Mouse (Mus musculus): ENCODE results near the gene Nebl. TPM values are rescaled to one million over a fixed set of nuclear protein-coding genes. Genes with fewer than 3 reads are reported as not detected.

The Nebl gene
- polyA plus RNA-seq, 2 experiments, result 14.3 to 23.9 TPM

GRCm38 (mm10) chr2:17365671-17366070 lies 365.6 kb downstream of the Nebl start:
- DNase-seq (ENCODE audit: low spot score) (no peak), ATAC-seq (ENCODE audit: low FRiP score, low read depth) (no peak)
- H3K9me3 ChIP-seq (ENCODE audit: control insufficient read depth, low read length), result no peaks in the 10 kb centered on the region
- H3K4me1 ChIP-seq (ENCODE audit: control insufficient read depth, insufficient read depth, low read length), result no peaks in the 10 kb centered on the region
- H3K36me3 ChIP-seq (ENCODE audit: control insufficient read depth, insufficient read depth, low read length), result no peaks in the 10 kb centered on the region
- no peaks in the 10 kb centered on the region for H3K27me3 ChIP-seq (ENCODE audit: control insufficient read depth, insufficient read depth, low read length)
- no peak overlapping the region for H3K4me3 ChIP-seq (replicated peaks; ENCODE audit: low read length)
- TF ChIP-seq POLR2A (IDR thresholded peaks at IDR 0.05; ENCODE audit: borderline replicate concordance, extremely low read depth, insufficient read depth, insufficient read length), result no peak
- WGBS, result 85% methylated on average over 5 of the region's 5 CpGs
- no peak overlapping the region for H3K4me2 ChIP-seq (replicated peaks; ENCODE audit: low read depth, low read length, severe bottlenecking)
- no peak overlapping the region for H3K27ac ChIP-seq (replicated peaks; ENCODE audit: low read depth, low read length)
- no peak overlapping the region for H3K9ac ChIP-seq (ENCODE audit: low read depth, low read length, severe bottlenecking)

DNA sequence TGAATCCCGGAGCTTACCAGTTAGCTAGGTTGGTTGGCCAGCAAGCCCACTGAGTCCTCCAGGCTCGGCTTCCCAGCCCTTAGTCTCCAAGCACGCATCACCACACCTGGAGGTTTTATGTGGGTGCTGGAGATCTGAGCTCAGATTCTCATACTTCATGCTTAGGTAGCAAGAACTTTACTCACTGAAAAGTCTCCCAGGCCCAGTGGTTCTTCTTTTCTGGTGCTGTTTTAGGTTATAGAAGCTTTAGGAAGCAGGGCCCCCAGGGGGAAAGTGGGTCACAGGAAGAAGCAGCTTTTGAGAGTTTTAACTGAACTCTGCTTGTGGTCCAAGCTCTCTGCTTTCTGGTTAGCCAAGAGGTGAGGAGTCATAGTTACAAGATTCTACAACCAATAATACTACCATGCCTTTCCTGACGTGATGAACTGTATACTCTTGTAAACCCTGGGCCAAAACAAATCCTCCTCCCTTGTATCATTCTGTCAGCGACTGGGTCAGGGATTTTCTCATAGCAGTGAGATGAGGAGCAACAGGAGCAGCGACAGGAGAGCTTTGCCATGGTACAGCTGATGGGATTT lies 366.2 kb downstream of the Nebl start:
- H3K4me1 ChIP-seq (ENCODE audit: control insufficient read depth, insufficient read depth, low read length), result no peaks in the 10 kb centered on the region
- H3K9me3 ChIP-seq (ENCODE audit: control insufficient read depth, low read length), result no peaks in the 10 kb centered on the region
- no peaks in the 10 kb centered on the region for H3K36me3 ChIP-seq (ENCODE audit: control insufficient read depth, insufficient read depth, low read length)
- no peak overlapping the region for H3K4me2 ChIP-seq (replicated peaks; ENCODE audit: low read depth, low read length, severe bottlenecking)
- TF ChIP-seq POLR2A (IDR thresholded peaks at IDR 0.05; ENCODE audit: borderline replicate concordance, extremely low read depth, insufficient read depth, insufficient read length), result no peak
- H3K27ac ChIP-seq (replicated peaks; ENCODE audit: low read depth, low read length), result no peak overlapping the region
- WGBS, result 69% methylated on average over 6 of the region's 6 CpGs
- ATAC-seq (ENCODE audit: low FRiP score, low read depth) (no peak), DNase-seq (ENCODE audit: low spot score) (no peak)
- no peaks in the 10 kb centered on the region for H3K27me3 ChIP-seq (ENCODE audit: control insufficient read depth, insufficient read depth, low read length)
- H3K4me3 ChIP-seq (replicated peaks; ENCODE audit: low read length), result no peak overlapping the region
- H3K9ac ChIP-seq (ENCODE audit: low read depth, low read length, severe bottlenecking), result no peak overlapping the region

DNA sequence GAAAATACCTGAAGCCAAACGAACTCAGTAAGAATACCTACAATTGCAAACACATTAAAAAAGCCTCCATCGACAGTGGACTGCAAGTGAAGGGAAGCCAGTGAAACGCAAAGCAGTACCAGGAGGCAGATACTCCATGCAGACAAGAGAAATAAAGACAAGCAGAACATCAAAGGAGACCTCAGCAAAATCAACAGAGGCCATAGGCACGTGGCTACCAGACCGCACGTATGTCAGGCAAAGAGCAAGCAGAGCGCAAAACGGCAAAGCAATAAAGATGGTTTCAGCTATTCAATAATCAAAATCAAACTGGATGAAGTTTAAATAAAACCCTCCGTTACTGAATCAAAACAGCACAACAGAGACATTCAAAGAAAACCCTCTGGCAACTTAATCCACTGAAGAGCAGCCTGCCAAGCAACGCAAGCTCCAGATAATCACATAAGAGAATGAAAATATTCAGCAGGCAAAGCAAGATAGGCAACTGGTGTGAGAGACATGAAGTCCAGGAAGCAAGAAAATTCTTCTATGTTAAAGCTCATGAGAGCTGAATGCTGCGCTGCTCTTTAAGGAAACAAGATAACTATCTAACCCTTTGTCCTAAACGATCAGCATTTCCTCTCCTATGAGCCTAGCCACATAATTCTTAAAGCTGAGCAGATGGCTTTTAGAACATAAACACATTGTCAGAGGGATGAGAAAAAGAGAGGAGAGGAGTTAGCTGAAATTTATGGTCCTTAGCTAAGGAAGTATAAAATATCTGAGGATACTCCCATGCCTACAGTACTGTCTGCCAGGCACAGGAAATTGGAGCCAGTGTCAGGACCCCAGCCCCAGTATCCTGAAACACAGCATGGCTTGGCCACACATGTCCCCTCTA lies 367.7 kb downstream of the Nebl start:
- Histone ChIP-seq H3K4me3 (replicated peaks; ENCODE audit: low read length) (no peak overlapping the region), H3K9ac (ENCODE audit: low read depth, low read length, severe bottlenecking) (no peak overlapping the region), H3K4me1 (ENCODE audit: control insufficient read depth, insufficient read depth, low read length) (no peaks in the 10 kb centered on the region), H3K36me3 (ENCODE audit: control insufficient read depth, insufficient read depth, low read length) (no peaks in the 10 kb centered on the region), H3K27ac (replicated peaks; ENCODE audit: low read depth, low read length) (no peak overlapping the region), H3K9me3 (ENCODE audit: control insufficient read depth, low read length) (no peaks in the 10 kb centered on the region), H3K27me3 (ENCODE audit: control insufficient read depth, insufficient read depth, low read length) (no peaks in the 10 kb centered on the region), H3K4me2 (replicated peaks; ENCODE audit: low read depth, low read length, severe bottlenecking) (no peak overlapping the region)
- DNase-seq (ENCODE audit: low spot score) (peak; percentile 35), ATAC-seq (ENCODE audit: low FRiP score, low read depth) (no peak)
- TF ChIP-seq POLR2A (IDR thresholded peaks at IDR 0.05; ENCODE audit: borderline replicate concordance, extremely low read depth, insufficient read depth, insufficient read length), result no peak
- WGBS, result 43% methylated on average over 12 of the region's 12 CpGs

DNA sequence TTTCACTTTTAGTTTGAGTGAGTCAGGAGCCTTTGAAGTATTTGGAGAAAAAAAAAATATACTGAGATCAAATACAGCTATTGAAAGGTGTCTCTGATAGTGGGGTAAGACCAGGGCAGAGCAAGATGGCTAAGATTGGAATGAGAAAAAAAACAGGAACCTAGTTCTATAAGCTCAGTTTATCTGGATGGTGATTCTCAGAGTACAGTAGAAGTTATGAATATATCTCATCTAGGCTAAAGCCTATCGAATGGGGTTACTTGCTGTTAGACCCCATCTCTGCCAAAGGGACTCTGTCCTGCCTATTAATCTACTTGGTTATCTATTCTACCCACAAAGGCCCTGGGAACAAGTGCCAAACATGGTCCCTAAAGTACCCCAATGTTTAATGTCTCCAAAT lies 369.1 kb downstream of the Nebl start:
- no peak overlapping the region for H3K4me2 ChIP-seq (replicated peaks; ENCODE audit: low read depth, low read length, severe bottlenecking)
- H3K27me3 ChIP-seq (ENCODE audit: control insufficient read depth, insufficient read depth, low read length), result no peaks in the 10 kb centered on the region
- 88% methylated on average over 1 of the region's 1 CpGs for WGBS
- TF ChIP-seq POLR2A (IDR thresholded peaks at IDR 0.05; ENCODE audit: borderline replicate concordance, extremely low read depth, insufficient read depth, insufficient read length), result no peak
- H3K9me3 ChIP-seq (ENCODE audit: control insufficient read depth, low read length), result no peaks in the 10 kb centered on the region
- no peaks in the 10 kb centered on the region for H3K36me3 ChIP-seq (ENCODE audit: control insufficient read depth, insufficient read depth, low read length)
- H3K4me3 ChIP-seq (replicated peaks; ENCODE audit: low read length), result no peak overlapping the region
- DNase-seq (ENCODE audit: low spot score), result no peak
- no peak for ATAC-seq (ENCODE audit: low FRiP score, low read depth)
- no peaks in the 10 kb centered on the region for H3K4me1 ChIP-seq (ENCODE audit: control insufficient read depth, insufficient read depth, low read length)
- no peak overlapping the region for H3K27ac ChIP-seq (replicated peaks; ENCODE audit: low read depth, low read length)
- no peak overlapping the region for H3K9ac ChIP-seq (ENCODE audit: low read depth, low read length, severe bottlenecking)

DNA sequence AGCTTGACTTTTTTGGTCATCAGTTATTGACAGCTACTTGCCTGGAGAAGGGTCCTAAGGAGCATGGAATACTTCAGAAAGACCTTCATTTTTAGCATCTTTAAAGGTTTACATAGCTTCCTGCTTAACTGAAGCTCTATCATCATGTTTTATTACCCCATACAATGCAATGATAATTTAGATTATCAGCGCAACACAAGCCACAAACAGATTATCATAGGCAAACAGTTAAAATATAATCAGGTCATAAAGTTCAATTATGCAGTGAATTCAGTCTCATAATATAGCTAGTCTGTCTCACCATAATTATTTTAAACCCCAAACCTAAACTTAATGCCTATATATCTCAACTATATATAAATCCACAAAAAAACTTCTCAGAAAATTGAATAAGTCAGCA lies 386.6 kb downstream of the Nebl start:
- Histone ChIP-seq H3K36me3 (ENCODE audit: control insufficient read depth, insufficient read depth, low read length) (no peaks in the 10 kb centered on the region), H3K4me3 (replicated peaks; ENCODE audit: low read length) (no peak overlapping the region), H3K9ac (ENCODE audit: low read depth, low read length, severe bottlenecking) (no peak overlapping the region), H3K27ac (replicated peaks; ENCODE audit: low read depth, low read length) (no peak overlapping the region), H3K9me3 (ENCODE audit: control insufficient read depth, low read length) (no peaks in the 10 kb centered on the region), H3K4me2 (replicated peaks; ENCODE audit: low read depth, low read length, severe bottlenecking) (no peak overlapping the region), H3K4me1 (ENCODE audit: control insufficient read depth, insufficient read depth, low read length) (no peaks in the 10 kb centered on the region), H3K27me3 (ENCODE audit: control insufficient read depth, insufficient read depth, low read length) (no peaks in the 10 kb centered on the region)
- DNase-seq (ENCODE audit: low spot score), result no peak
- 91% methylated on average over 1 of the region's 1 CpGs for WGBS
- TF ChIP-seq POLR2A (IDR thresholded peaks at IDR 0.05; ENCODE audit: borderline replicate concordance, extremely low read depth, insufficient read depth, insufficient read length), result no peak
- no peak for ATAC-seq (ENCODE audit: low FRiP score, low read depth)
